In genomic region chr13:111210649-111211378, GRCm38 (mm10) we compare ENCODE assay signal across 9 mouse cellular contexts. TPM values are rescaled to one million over a fixed set of nuclear protein-coding genes. Genes with fewer than 3 reads are reported as not detected.
DNase-seq lines count a peak whose midpoint lies in the region; ATAC-seq lines count a peak whose summit lies in the region.
"Had no signal": no experiment of that assay in that cellular context is flagged by ENCODE, and none has a peak within 500 bp of the region (broad histone marks: within the 10 kb centered on the region; RNA-seq: fewer than 3 reads in every experiment).

No protein-coding gene starts in this region.

- H3K27me3 ChIP-seq in midbrain, embryonic 14.5 days (ENCODE audit: control insufficient read depth, insufficient read depth, low read length), result no peaks in the 10 kb centered on the region
- no peaks in the 10 kb centered on the region for H3K27me3 ChIP-seq in midbrain, embryonic 13.5 days
- H3K27me3 ChIP-seq in stomach, embryonic 14.5 days (ENCODE audit: control insufficient read depth, insufficient read depth, low read length), result no peaks in the 10 kb centered on the region

- ATAC-seq in midbrain, embryonic 14.5 days (ENCODE audit: low FRiP score, low TSS enrichment), result no peak
- no peak for ATAC-seq in midbrain, embryonic 13.5 days
- ATAC-seq in stomach, embryonic 14.5 days (ENCODE audit: insufficient number of reproducible peaks, insufficient read depth, low FRiP score, low read depth), result peak; percentile 80; the same call in 1 of the 2 replicates

- no peaks in the 10 kb centered on the region for H3K9me3 ChIP-seq in midbrain, embryonic 14.5 days (ENCODE audit: control insufficient read depth, low read length)
- no peaks in the 10 kb centered on the region for H3K9me3 ChIP-seq in midbrain, embryonic 13.5 days
- H3K9me3 ChIP-seq in stomach, embryonic 14.5 days (ENCODE audit: control insufficient read depth, low read depth, low read length), result no peaks in the 10 kb centered on the region

- 57% methylated on average over 8 of the region's 8 CpGs for WGBS in midbrain, embryonic 14.5 days
- WGBS in midbrain, embryonic 13.5 days, result 62% methylated on average over 8 of the region's 8 CpGs
- 20% methylated on average over 8 of the region's 8 CpGs for WGBS in stomach, embryonic 14.5 days

- H3K4me1 ChIP-seq in midbrain, embryonic 14.5 days (ENCODE audit: control insufficient read depth, insufficient read depth, low read length), result no peaks in the 10 kb centered on the region
- no peaks in the 10 kb centered on the region for H3K4me1 ChIP-seq in midbrain, embryonic 13.5 days (replicated peaks)
- 0 out of 2 replicates have a peak, but pooled peaks cover 2% of the 10 kb centered on the region for H3K4me1 ChIP-seq in stomach, embryonic 14.5 days (ENCODE audit: control insufficient read depth, insufficient read depth, low read length)

- H3K27ac ChIP-seq in midbrain, embryonic 14.5 days (replicated peaks; ENCODE audit: low read depth, low read length), result no peak overlapping the region
- H3K27ac ChIP-seq in midbrain, embryonic 13.5 days, result no peak overlapping the region
- H3K27ac ChIP-seq in stomach, embryonic 14.5 days (ENCODE audit: low read length), result peak overlapping the region; percentile 61; the same call in 1 of the 2 replicates

- peak; percentile 17 for DNase-seq in midbrain, embryonic 14.5 days
- peak; percentile 28 to 32 for DNase-seq in heart, postnatal 10 days
- DNase-seq in kidney, postnatal 4 days, result peak; percentile 72 to 78
- no peak for DNase-seq in right cerebral cortex, postnatal 4 days
- DNase-seq in right cerebral cortex, adult 18-20 months, result no peak
- DNase-seq in gastrocnemius, postnatal 14 days, result no peak

- H3K9ac ChIP-seq in midbrain, embryonic 14.5 days (replicated peaks; ENCODE audit: low read length), result no peak overlapping the region
- no peak overlapping the region for H3K9ac ChIP-seq in midbrain, embryonic 13.5 days (replicated peaks)
- no peak overlapping the region for H3K9ac ChIP-seq in stomach, embryonic 14.5 days (replicated peaks; ENCODE audit: low read depth, low read length)

- no peak overlapping the region for H3K4me3 ChIP-seq in midbrain, embryonic 14.5 days (replicated peaks; ENCODE audit: low read depth, low read length)
- H3K4me3 ChIP-seq in midbrain, embryonic 13.5 days (replicated peaks), result no peak overlapping the region
- H3K4me3 ChIP-seq in stomach, embryonic 14.5 days (ENCODE audit: low read depth, low read length), result no peak overlapping the region

- intact Hi-C loops in heart, postnatal 10 days (cut with DNase I), result no loop called here
- intact Hi-C loops in gastrocnemius, postnatal 14 days (cut with DNase I; ENCODE audit: low total_unique reads), result no loop called here

- no peaks in the 10 kb centered on the region for H3K36me3 ChIP-seq in midbrain, embryonic 14.5 days (ENCODE audit: control insufficient read depth, insufficient read depth, low read length)
- H3K36me3 ChIP-seq in midbrain, embryonic 13.5 days, result no peaks in the 10 kb centered on the region
- no peaks in the 10 kb centered on the region for H3K36me3 ChIP-seq in stomach, embryonic 14.5 days (ENCODE audit: control insufficient read depth, insufficient read depth, low read length)

- no peak overlapping the region for H3K4me2 ChIP-seq in midbrain, embryonic 14.5 days (ENCODE audit: low read length)
- H3K4me2 ChIP-seq in midbrain, embryonic 13.5 days (replicated peaks), result no peak overlapping the region
- H3K4me2 ChIP-seq in stomach, embryonic 14.5 days (replicated peaks; ENCODE audit: low read depth, low read length), result no peak overlapping the region

RNA-seq across cellular contexts. Expression of gene Actbl2, which starts 44.0 kb away (rescaled TPM):
- not detected in 2 replicates for polyA plus RNA-seq in midbrain, embryonic 14.5 days (2014; fragmentation: Nextera tagmentation; extraction: Ambion mirVana)
- not detected in 2 replicates for polyA plus RNA-seq in midbrain, embryonic 13.5 days (2015; fragmentation: Nextera tagmentation; extraction: Ambion mirVana)
- not detected for total RNA-seq in heart, postnatal 10 days (2021)
- polyA plus RNA-seq in stomach, embryonic 14.5 days (2014; fragmentation: Nextera tagmentation; extraction: Ambion mirVana), result not detected in 2 replicates
- total RNA-seq in gastrocnemius, postnatal 14 days (2021), result not detected
- total RNA-seq: liver, adult 2 months had no signal
- polyA plus RNA-seq: liver, adult 2 months had no signal

Comparison
In these comparisons a context has a peak if more than half of its experiments do, and no peak if none do; other contexts are left out.
1. DNase-seq: peak in midbrain, embryonic 14.5 days (single experiment), heart, postnatal 10 days (2 of 2) and kidney, postnatal 4 days (2 of 2); none in right cerebral cortex, postnatal 4 days (single experiment), right cerebral cortex, adult 18-20 months (single experiment) and gastrocnemius, postnatal 14 days (single experiment).